Mouse (Mus musculus) embryonic fibroblast, embryonic 13.5 days (primary cell): Measurements from ENCODE around the gene Slx4ip. TPM values are rescaled to one million over a fixed set of nuclear protein-coding genes. Genes with fewer than 3 reads are reported as not detected.

Experiments used
- H3K27ac ChIP-seq: 2 replicates; pipeline ENCODE4 v1.5.1; 2012; ENCODE audit warnings: low read length, control low read depth, inconsistent platforms; ENCODE audit not compliant: insufficient read depth
- H3K4me1 ChIP-seq: 2 replicates; pipeline ENCODE4 v1.6.1; 2011; ENCODE audit warnings: low read length; ENCODE audit not compliant: control insufficient read depth, insufficient read depth
- H3K4me3 ChIP-seq: 2 replicates; pipeline ENCODE4 v1.5.1; 2011; ENCODE audit warnings: mild to moderate bottlenecking, control low read depth, low read length; ENCODE audit not compliant: insufficient read depth
- CTCF ChIP-seq: IDR thresholded peaks from 2 replicates; pipeline ENCODE4 v1.5.1; 2011; ENCODE audit warnings: mild to moderate bottlenecking, control low read depth, low read length, moderate library complexity, borderline replicate concordance; ENCODE audit not compliant: insufficient read depth
- POLR2A ChIP-seq: IDR thresholded peaks from 2 replicates; pipeline ENCODE4 v1.6.1; 2011; ENCODE audit warnings: low read depth, mild to moderate bottlenecking, control low read depth, low read length, moderate library complexity
- polyA plus RNA-seq: library from polyadenylated mRNA; stranded (reverse); fragments of >200 nt; gene quantifications from 2 replicates; pipeline ENCODE4 v1.2.4, GENCODE M21; 2011; ENCODE audit warnings: low read depth; ENCODE audit not compliant: missing spikeins, insufficient read length

The Slx4ip gene
- polyA plus RNA-seq, 1 experiment, result 7.2 TPM

GRCm38 (mm10) chr2:137115241-137116024, 224.4 kb downstream of the Slx4ip start:
- Histone ChIP-seq H3K27ac (peak overlapping the region; percentile 29), H3K4me3 (peak overlapping the region; percentile 75), H3K4me1 (no peaks in the 10 kb centered on the region)
- TF ChIP-seq POLR2A, result peak; percentile 32; the same call in 1 of the 2 replicates
- no peak for TF ChIP-seq CTCF

DNA sequence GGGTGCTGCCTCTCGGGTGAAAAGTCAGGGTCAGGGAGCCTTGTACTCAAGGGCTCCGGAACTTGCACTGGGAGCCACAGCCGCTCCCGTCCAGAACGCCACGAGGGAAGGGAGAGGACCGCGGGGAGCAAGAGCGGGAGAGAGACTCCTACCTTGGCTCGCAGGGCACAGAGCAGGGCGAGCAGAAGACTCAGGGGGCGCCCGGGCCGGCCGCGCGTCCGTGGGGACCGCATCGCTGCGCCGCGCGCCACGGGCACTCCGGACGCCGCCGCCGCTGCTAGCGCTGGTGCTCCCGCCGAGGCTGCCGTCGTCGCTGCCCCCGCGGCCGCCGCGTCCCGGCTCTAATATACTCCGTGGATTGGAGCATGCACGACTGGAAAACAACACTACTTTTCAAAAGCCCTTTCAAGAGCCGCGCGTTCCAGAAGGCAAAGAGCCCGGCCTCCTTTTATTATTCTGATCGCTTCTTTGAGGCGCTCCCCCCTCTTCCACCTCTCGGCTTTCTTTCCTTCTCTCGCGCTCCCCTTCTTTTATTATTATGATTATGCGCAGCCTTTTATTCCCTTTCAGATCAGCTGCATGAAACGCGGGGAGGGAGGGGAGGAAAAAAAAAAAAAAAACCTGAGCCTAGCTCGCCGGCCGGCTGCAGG, 225.1 kb downstream of the Slx4ip start, which contains the start of gene Jag1:
Gene Jag1 (minus strand): TSS at position 620 of the 650 bp plus-strand sequence.
- Histone ChIP-seq H3K27ac (peak within 1 kb of the TSS; percentile 97), H3K4me1 (no peaks in the 10 kb centered on the region), H3K4me3 (peak within 1 kb of the TSS; percentile 75)
- TF ChIP-seq CTCF, result no peak
- no peak for TF ChIP-seq POLR2A

DNA sequence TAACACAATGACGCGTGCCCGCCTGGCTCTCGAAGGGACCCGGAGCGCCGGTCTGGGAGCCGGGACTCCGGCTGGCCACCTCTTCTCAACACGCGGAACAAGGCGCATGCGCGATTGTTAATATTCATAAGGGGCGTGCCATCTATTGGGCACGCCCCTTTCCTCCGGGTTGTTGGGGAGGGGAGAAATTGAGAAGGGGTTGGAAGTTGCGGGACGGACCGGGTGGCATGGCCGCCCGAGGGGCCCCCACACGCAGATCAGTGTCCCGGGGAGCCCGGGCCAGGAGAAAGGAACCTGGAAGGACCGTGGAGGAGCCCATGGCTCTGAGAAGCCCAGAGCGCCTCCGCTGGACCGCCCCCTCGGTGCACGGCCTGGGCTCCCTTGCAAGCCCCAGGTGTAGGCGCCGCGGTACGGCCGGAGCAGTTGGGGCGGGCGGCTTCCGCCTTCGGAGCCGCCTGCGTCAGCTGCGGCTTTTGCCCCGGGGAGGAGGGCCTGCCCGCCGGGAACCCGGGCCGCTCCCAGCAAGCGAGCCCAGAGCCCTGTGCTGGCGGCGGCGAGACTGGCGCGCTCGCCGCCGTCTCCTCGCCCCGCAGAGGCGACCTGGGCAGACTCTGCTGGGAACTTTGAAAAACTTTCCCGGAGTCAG, 225.8 kb downstream of the Slx4ip start:
- Histone ChIP-seq H3K4me3 (peak overlapping the region; percentile 75), H3K4me1 (no peaks in the 10 kb centered on the region), H3K27ac (peak overlapping the region; percentile 97)
- TF ChIP-seq CTCF, result no peak
- peak; percentile 92 for TF ChIP-seq POLR2A

- Histone ChIP-seq H3K4me1 (no peaks in the 10 kb centered on the region), H3K27ac (peak overlapping the region; percentile 97), H3K4me3 (peak overlapping the region; percentile 75)
- TF ChIP-seq CTCF, result peak; percentile 58
- peak; percentile 24; the same call in 1 of the 2 replicates for TF ChIP-seq POLR2A
These were observed 226.3 kb downstream of the Slx4ip start for GRCm38 (mm10) chr2:137117321-137117690.

Other genes starting within 250 kb of the Slx4ip start
- 0.30 TPM in 1 of 2 replicates, not detected in the other for gene Snap25, start 177.8 kb upstream of the Slx4ip start, polyA plus RNA-seq
- 8.8 and 17.9 TPM in 2 replicates for gene AL731706.2, start 5.5 kb upstream of the Slx4ip start, polyA plus RNA-seq
- 6.8 and 10.4 TPM in 2 replicates for gene AL731706.1, start 171 bp downstream of the Slx4ip start, polyA plus RNA-seq
- gene Mkks, start 171 bp downstream of the Slx4ip start, polyA plus RNA-seq, result 15.9 and 20.6 TPM in 2 replicates
- gene Jag1, start 225.4 kb downstream of the Slx4ip start, polyA plus RNA-seq, result 48.2 and 67.6 TPM in 2 replicates